Mouse (Mus musculus) forebrain, embryonic 12.5 days (tissue): ENCODE data around the gene Mboat1. TPM values are rescaled to one million over a fixed set of nuclear protein-coding genes. Genes with fewer than 3 reads are reported as not detected.

Source experiments
- ATAC-seq: fragments of 200-750 bp; cut with Nextera tagmentation; 2 replicates; pipeline ENCODE4 v1.8.0; 2017; ENCODE audit warnings: moderate TSS enrichment; ENCODE audit not compliant: low FRiP score
- H3K27ac ChIP-seq: fragments of 300-500 bp; sonication (generic); 2 replicates; pipeline ENCODE4 v1.5.1; 2016; ENCODE audit warnings: mild to moderate bottlenecking
- H3K27me3 ChIP-seq: fragments of 300-500 bp; sonication (generic); 2 replicates; pipeline ENCODE4 v1.6.1; 2016; ENCODE audit warnings: mild to moderate bottlenecking
- H3K36me3 ChIP-seq: fragments of 300-500 bp; sonication (generic); replicated peaks from 2 replicates; pipeline ENCODE4 v1.6.1; 2016; ENCODE audit warnings: mild to moderate bottlenecking
- H3K4me1 ChIP-seq: fragments of 300-500 bp; sonication (generic); 2 replicates; pipeline ENCODE4 v1.6.1; 2016
- H3K4me2 ChIP-seq: fragments of 300-500 bp; sonication (generic); 2 replicates; pipeline ENCODE4 v1.6.1; 2016; ENCODE audit warnings: mild to moderate bottlenecking, moderate library complexity
- H3K4me3 ChIP-seq: fragments of 300-500 bp; sonication (generic); replicated peaks from 2 replicates; pipeline ENCODE4 v1.5.1; 2016; ENCODE audit warnings: mild to moderate bottlenecking
- H3K9ac ChIP-seq: fragments of 300-500 bp; sonication (generic); 2 replicates; pipeline ENCODE4 v1.6.1; 2016; ENCODE audit warnings: mild to moderate bottlenecking
- H3K9me3 ChIP-seq: fragments of 300-500 bp; sonication (generic); 2 replicates; pipeline ENCODE4 v1.6.1; 2016
- WGBS: fragments of 180-500 bp; shearing (Covaris S2); methylation state at CpG from one replicate; pipeline ENCODE4 v1.1.7; 2016; 5-methylcytosine and 5-hydroxymethylcytosine counted together
- polyA plus RNA-seq: library from polyadenylated mRNA; unstranded; fragments of >200 nt; fragmentation: Nextera tagmentation; extraction: Ambion mirVana; gene quantifications from 2 replicates; pipeline ENCODE4 v1.2.1, GENCODE M21; 2016

The Mboat1 gene
- polyA plus RNA-seq, 1 experiment from 2014 or later, result 5.1 TPM

GRCm38 (mm10) chr13:30224114-30224513 lies 87.8 kb downstream of the Mboat1 start:
- ATAC-seq, result no peak

GRCm38 (mm10) chr13:30224659-30225058 lies 88.4 kb downstream of the Mboat1 start:
- Histone ChIP-seq H3K4me2 (no peak overlapping the region), H3K27me3 (no peaks in the 10 kb centered on the region), H3K9ac (no peak overlapping the region), H3K36me3 (no peaks in the 10 kb centered on the region), H3K27ac (no peak overlapping the region), H3K4me1 (peaks cover 7% of the 10 kb centered on the region), H3K4me3 (no peak overlapping the region), H3K9me3 (no peaks in the 10 kb centered on the region)
- ATAC-seq, result no peak
- 95% methylated on average over 6 of the region's 6 CpGs for WGBS

More at GRCm38 (mm10) chr13:30224114-30224513, 87.8 kb downstream of the Mboat1 start:
- Histone ChIP-seq H3K4me1 (peaks cover 7% of the 10 kb centered on the region), H3K4me2 (no peak overlapping the region), H3K36me3 (no peaks in the 10 kb centered on the region), H3K27me3 (no peaks in the 10 kb centered on the region), H3K9ac (no peak overlapping the region), H3K4me3 (no peak overlapping the region), H3K27ac (no peak overlapping the region), H3K9me3 (no peaks in the 10 kb centered on the region)
- WGBS, result 95% methylated on average over 10 of the region's 10 CpGs

DNA sequence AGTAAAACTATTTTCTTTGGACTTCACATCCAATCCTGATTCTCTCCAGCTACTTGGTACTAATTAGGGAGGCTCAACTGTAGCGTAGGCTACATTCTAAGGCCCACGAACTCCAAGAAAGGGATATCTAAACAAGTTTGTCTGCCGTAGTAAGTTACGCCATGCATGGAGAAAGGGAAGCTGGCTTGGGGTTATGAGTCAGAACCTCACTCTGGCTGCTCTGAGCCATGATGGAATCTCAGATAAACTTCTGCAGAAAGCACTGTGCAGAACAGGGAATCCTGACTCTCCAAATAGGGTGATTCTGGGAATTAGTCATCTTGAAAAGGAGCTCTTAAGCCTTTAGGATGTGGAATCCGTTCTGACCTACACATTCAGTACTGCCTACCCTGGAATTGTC lies 92.5 kb downstream of the Mboat1 start:
- WGBS, result 81% methylated on average over 5 of the region's 5 CpGs
- no peaks in the 10 kb centered on the region for H3K9me3 ChIP-seq

GRCm38 (mm10) chr13:30229625-30230139 lies 93.4 kb downstream of the Mboat1 start:
- ATAC-seq, result no peak
- H3K4me3 ChIP-seq, result no peak overlapping the region
- H3K4me1 ChIP-seq, result no peaks in the 10 kb centered on the region
- H3K9ac ChIP-seq, result no peak overlapping the region
- H3K27me3 ChIP-seq, result no peaks in the 10 kb centered on the region
- no peak overlapping the region for H3K4me2 ChIP-seq
- WGBS, result 93% methylated on average over 8 of the region's 9 CpGs
- H3K36me3 ChIP-seq, result no peaks in the 10 kb centered on the region
- no peaks in the 10 kb centered on the region for H3K9me3 ChIP-seq
- H3K27ac ChIP-seq, result no peak overlapping the region

More for the DNA sequence above, 92.5 kb downstream of the Mboat1 start:
- Histone ChIP-seq H3K36me3 (no peaks in the 10 kb centered on the region), H3K9ac (no peak overlapping the region), H3K4me1 (no peaks in the 10 kb centered on the region), H3K27me3 (no peaks in the 10 kb centered on the region), H3K4me2 (no peak overlapping the region), H3K4me3 (no peak overlapping the region), H3K27ac (no peak overlapping the region)
- no peak for ATAC-seq

GRCm38 (mm10) chr13:30235056-30235750 lies 98.9 kb downstream of the Mboat1 start:
- 75% methylated on average over 11 of the region's 11 CpGs for WGBS

GRCm38 (mm10) chr13:30239396-30239795 lies 103.1 kb downstream of the Mboat1 start:
- WGBS, result 94% methylated on average over 6 of the region's 6 CpGs

More at GRCm38 (mm10) chr13:30235056-30235750, 98.9 kb downstream of the Mboat1 start:
- Histone ChIP-seq H3K36me3 (no peaks in the 10 kb centered on the region), H3K4me1 (no peaks in the 10 kb centered on the region), H3K9me3 (no peaks in the 10 kb centered on the region), H3K27me3 (no peaks in the 10 kb centered on the region), H3K4me2 (no peak overlapping the region), H3K27ac (no peak overlapping the region), H3K9ac (no peak overlapping the region), H3K4me3 (no peak overlapping the region)
- no peak for ATAC-seq

DNA sequence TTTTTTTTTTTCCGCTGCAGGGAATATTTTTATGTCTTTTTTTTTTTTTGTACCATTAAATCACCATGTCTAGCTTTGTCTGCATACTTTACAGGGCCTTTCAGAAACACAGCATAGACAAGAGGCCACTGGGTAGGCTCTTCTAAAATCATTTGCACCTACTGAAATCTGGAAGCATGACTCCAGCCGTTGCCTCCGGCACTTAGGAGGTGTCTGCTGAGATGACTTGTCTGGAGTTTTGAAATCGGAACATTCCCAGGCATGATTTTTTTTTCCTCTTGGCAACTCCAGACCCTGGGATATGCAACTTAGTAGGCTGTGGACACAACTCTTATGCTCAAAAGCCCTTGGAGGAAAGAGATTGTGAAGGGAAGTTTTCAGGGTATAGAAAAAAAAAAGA lies 109.3 kb downstream of the Mboat1 start:
- ATAC-seq, result no peak
- no peak overlapping the region for H3K27ac ChIP-seq
- no peaks in the 10 kb centered on the region for H3K4me1 ChIP-seq
- no peak overlapping the region for H3K9ac ChIP-seq
- H3K4me2 ChIP-seq, result no peak overlapping the region
- H3K9me3 ChIP-seq, result no peaks in the 10 kb centered on the region
- 93% methylated on average over 4 of the region's 4 CpGs for WGBS
- no peaks in the 10 kb centered on the region for H3K27me3 ChIP-seq
- no peak overlapping the region for H3K4me3 ChIP-seq
- no peaks in the 10 kb centered on the region for H3K36me3 ChIP-seq

More at GRCm38 (mm10) chr13:30239396-30239795, 103.1 kb downstream of the Mboat1 start:
- Histone ChIP-seq H3K4me3 (no peak overlapping the region), H3K9ac (no peak overlapping the region), H3K27me3 (no peaks in the 10 kb centered on the region), H3K27ac (no peak overlapping the region), H3K9me3 (no peaks in the 10 kb centered on the region), H3K4me1 (no peaks in the 10 kb centered on the region), H3K4me2 (no peak overlapping the region), H3K36me3 (no peaks in the 10 kb centered on the region)
- ATAC-seq, result no peak

- H3K36me3 ChIP-seq, result no peaks in the 10 kb centered on the region
- H3K27ac ChIP-seq, result no peak overlapping the region
- WGBS, result 38% methylated on average over 5 of the region's 5 CpGs
- H3K4me3 ChIP-seq, result no peak overlapping the region
- H3K4me2 ChIP-seq, result no peak overlapping the region
- ATAC-seq, result no peak
- no peaks in the 10 kb centered on the region for H3K9me3 ChIP-seq
- peaks cover 3% of the 10 kb centered on the region; the same call in 1 of the 2 replicates for H3K27me3 ChIP-seq
- H3K9ac ChIP-seq, result no peak overlapping the region
- peaks cover 12% of the 10 kb centered on the region for H3K4me1 ChIP-seq
Observed at GRCm38 (mm10) chr13:30250341-30250905, 114.1 kb downstream of the Mboat1 start.

GRCm38 (mm10) chr13:30251431-30251830 lies 115.1 kb downstream of the Mboat1 start:
- H3K27me3 ChIP-seq, result peaks cover 3% of the 10 kb centered on the region; the same call in 1 of the 2 replicates
- H3K9ac ChIP-seq, result no peak overlapping the region
- no peak overlapping the region for H3K4me2 ChIP-seq
- no peak for ATAC-seq
- H3K27ac ChIP-seq, result no peak overlapping the region
- H3K4me1 ChIP-seq, result peaks cover 12% of the 10 kb centered on the region
- H3K9me3 ChIP-seq, result no peaks in the 10 kb centered on the region
- 88% methylated on average over 3 of the region's 3 CpGs for WGBS
- no peak overlapping the region for H3K4me3 ChIP-seq
- H3K36me3 ChIP-seq, result no peaks in the 10 kb centered on the region

GRCm38 (mm10) chr13:30252692-30253091 lies 116.4 kb downstream of the Mboat1 start:
- ATAC-seq, result no peak
- Histone ChIP-seq H3K36me3 (no peaks in the 10 kb centered on the region), H3K27me3 (peaks cover 3% of the 10 kb centered on the region; the same call in 1 of the 2 replicates), H3K9ac (no peak overlapping the region), H3K27ac (no peak overlapping the region), H3K4me2 (no peak overlapping the region), H3K4me3 (no peak overlapping the region), H3K9me3 (no peaks in the 10 kb centered on the region), H3K4me1 (peaks cover 12% of the 10 kb centered on the region)
- WGBS, result 74% methylated on average over 3 of the region's 3 CpGs

DNA sequence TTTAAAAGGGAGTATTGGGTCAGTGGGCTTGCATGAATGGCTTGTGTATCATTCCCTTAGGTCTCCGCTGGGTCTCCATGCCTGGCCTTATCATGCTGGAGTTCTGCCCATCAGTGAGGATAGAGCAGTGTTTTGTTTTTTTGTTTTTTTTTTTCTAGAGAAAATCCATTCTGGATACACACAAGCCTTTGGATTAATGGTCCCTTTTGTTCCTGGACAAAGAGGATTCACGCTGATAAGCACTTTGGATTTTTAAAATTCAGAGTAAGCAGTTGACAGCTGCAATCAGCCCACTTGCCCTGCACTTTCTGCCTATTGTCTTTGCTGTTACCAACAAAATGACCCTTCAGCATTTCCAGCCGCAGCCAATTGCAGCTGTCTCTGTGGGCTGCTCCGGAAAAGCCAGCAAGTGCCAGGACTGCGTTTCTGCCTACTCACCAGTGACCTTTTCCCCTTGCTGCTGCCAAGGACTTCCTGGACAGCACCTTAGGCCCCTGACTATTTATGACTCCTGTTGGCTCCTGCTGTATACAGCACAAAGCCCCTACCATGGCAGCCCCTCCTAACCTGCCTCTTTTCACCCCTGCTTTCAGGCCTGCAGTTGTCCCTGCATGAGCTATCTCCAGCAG lies 117.5 kb downstream of the Mboat1 start:
- no peak overlapping the region for H3K4me2 ChIP-seq
- WGBS, result 16% methylated on average over 5 of the region's 5 CpGs
- peak; percentile 36; the same call in 1 of the 2 replicates for ATAC-seq
- no peak overlapping the region for H3K27ac ChIP-seq
- no peak overlapping the region for H3K9ac ChIP-seq
- peaks cover 12% of the 10 kb centered on the region for H3K4me1 ChIP-seq
- H3K9me3 ChIP-seq, result no peaks in the 10 kb centered on the region
- no peaks in the 10 kb centered on the region for H3K36me3 ChIP-seq
- peaks cover 3% of the 10 kb centered on the region; the same call in 1 of the 2 replicates for H3K27me3 ChIP-seq
- no peak overlapping the region for H3K4me3 ChIP-seq

- Histone ChIP-seq H3K4me3 (no peak overlapping the region), H3K4me2 (no peak overlapping the region), H3K27me3 (peaks cover 3% of the 10 kb centered on the region; the same call in 1 of the 2 replicates), H3K9ac (no peak overlapping the region), H3K27ac (no peak overlapping the region), H3K9me3 (no peaks in the 10 kb centered on the region), H3K4me1 (peaks cover 12% of the 10 kb centered on the region), H3K36me3 (no peaks in the 10 kb centered on the region)
- no peak for ATAC-seq
- WGBS, result 56% methylated on average over 6 of the region's 6 CpGs
Observed at GRCm38 (mm10) chr13:30254421-30254820, 118.1 kb downstream of the Mboat1 start.
